Mouse (Mus musculus) megakaryocyte progenitor cell, adult 5-6 weeks (primary cell): ENCODE data around the gene Lrrc32. TPM values are rescaled to one million over a fixed set of nuclear protein-coding genes. Genes with fewer than 3 reads are reported as not detected.

ENCODE experiments used
- ATAC-seq: replicated peaks from 2 replicates; pipeline ENCODE4 v1.8.0; 2016; ENCODE audit warnings: mild to moderate bottlenecking, moderate TSS enrichment, inconsistent platforms; ENCODE audit not compliant: poor library complexity
- total RNA-seq, 2 experiments: library from RNA; stranded (forward) in 1 of 2; stranded (reverse) in 1 of 2; fragments of 157-497, 149-512 nt in 1 of 2; fragments of 200-1000 nt in 1 of 2; gene quantifications; 2 replicates each; pipeline versions ENCODE4 v1.2.3 to v1.2.4; 2015 to 2017

Lrrc32 gene
- total RNA-seq, 2 experiments from 2014 or later: 0.04 to 0.05 TPM

GRCm38 (mm10) chr7:98504726-98505314 is 15.7 kb downstream of the Lrrc32 start:
- ATAC-seq: no peak

GRCm38 (mm10) chr7:98505664-98506063 is 16.6 kb downstream of the Lrrc32 start:
- ATAC-seq: no peak

- ATAC-seq: peak; percentile 61
Observed at GRCm38 (mm10) chr7:98510961-98511958, 22.2 kb downstream of the Lrrc32 start.

- no peak for ATAC-seq
Observed at GRCm38 (mm10) chr7:98513251-98513650, 24.2 kb downstream of the Lrrc32 start.

- ATAC-seq: peak; percentile 86
Observed at GRCm38 (mm10) chr7:98522576-98522975, 33.5 kb downstream of the Lrrc32 start.

- ATAC-seq: no peak
Observed at GRCm38 (mm10) chr7:98523070-98523812, 34.2 kb downstream of the Lrrc32 start.

- peak; percentile 57 for ATAC-seq
Observed at GRCm38 (mm10) chr7:98523813-98524361, 34.8 kb downstream of the Lrrc32 start.

GRCm38 (mm10) chr7:98524401-98524800 is 35.3 kb downstream of the Lrrc32 start:
- no peak for ATAC-seq

GRCm38 (mm10) chr7:98524869-98525699 is 36.0 kb downstream of the Lrrc32 start:
- no peak for ATAC-seq

- no peak for ATAC-seq
Observed at GRCm38 (mm10) chr7:98527085-98527484, 38.0 kb downstream of the Lrrc32 start.

- no peak for ATAC-seq
Observed at GRCm38 (mm10) chr7:98531612-98532011, 42.5 kb downstream of the Lrrc32 start.

- no peak for ATAC-seq
Observed at GRCm38 (mm10) chr7:98532981-98533380, 43.9 kb downstream of the Lrrc32 start.

GRCm38 (mm10) chr7:98534432-98534855 is 45.4 kb downstream of the Lrrc32 start:
- ATAC-seq: peak; percentile 68

GRCm38 (mm10) chr7:98535191-98535590 is 46.1 kb downstream of the Lrrc32 start:
- no peak for ATAC-seq

GRCm38 (mm10) chr7:98535882-98536281 is 46.8 kb downstream of the Lrrc32 start:
- ATAC-seq: peak; percentile 49

- no peak for ATAC-seq
Observed at GRCm38 (mm10) chr7:98537210-98537966, 48.3 kb downstream of the Lrrc32 start.

- no peak for ATAC-seq
Observed at GRCm38 (mm10) chr7:98537967-98538573, 49.0 kb downstream of the Lrrc32 start.

GRCm38 (mm10) chr7:98540879-98541278 is 51.8 kb downstream of the Lrrc32 start:
- ATAC-seq: no peak

- no peak for ATAC-seq
Observed at GRCm38 (mm10) chr7:98541564-98541963, 52.5 kb downstream of the Lrrc32 start.
